Mouse (Mus musculus) cortical plate, adult 2 months (tissue): ENCODE results near the gene Bpnt1. TPM values are rescaled to one million over a fixed set of nuclear protein-coding genes. Genes with fewer than 3 reads are reported as not detected.
A peak's percentile ranks its signal among the peaks of the same experiment; 100 is the strongest.

Source experiments
- H3K27ac ChIP-seq: fragments of 200-500 bp; 2 replicates; pipeline ENCODE4 v1.5.1; 2012; ENCODE audit warnings: low read length, control low read depth, inconsistent platforms; ENCODE audit not compliant: insufficient read depth
- H3K4me1 ChIP-seq: fragments of 200-500 bp; 2 replicates; pipeline ENCODE4 v1.6.1; 2011; ENCODE audit warnings: low read length; ENCODE audit not compliant: control insufficient read depth, insufficient read depth
- H3K4me3 ChIP-seq: fragments of 200-500 bp; 2 replicates; pipeline ENCODE4 v1.5.1; 2011; ENCODE audit warnings: mild to moderate bottlenecking, low read length, control low read depth; ENCODE audit not compliant: insufficient read depth
- CTCF ChIP-seq: fragments of 200-500 bp; IDR thresholded peaks from 2 replicates; pipeline ENCODE4 v1.5.1; 2011; ENCODE audit warnings: mild to moderate bottlenecking, control low read depth, low read length; ENCODE audit not compliant: insufficient read depth; ENCODE audit errors: extremely low read depth
- POLR2A ChIP-seq: fragments of 200-500 bp; IDR thresholded peaks from 2 replicates; pipeline ENCODE4 v1.6.1; 2011; ENCODE audit warnings: mild to moderate bottlenecking, low read length, control low read depth; ENCODE audit not compliant: insufficient read depth; ENCODE audit errors: extremely low read depth
- polyA plus RNA-seq: library from polyadenylated mRNA; depleted of rRNA; stranded (reverse); fragments of >200 nt; gene quantifications from 2 replicates; pipeline ENCODE4 v1.2.3, GENCODE M21; 2012; rRNA removed

The Bpnt1 gene
- polyA plus RNA-seq = 80.6 and 84.8 TPM in 2 replicates

DNA sequence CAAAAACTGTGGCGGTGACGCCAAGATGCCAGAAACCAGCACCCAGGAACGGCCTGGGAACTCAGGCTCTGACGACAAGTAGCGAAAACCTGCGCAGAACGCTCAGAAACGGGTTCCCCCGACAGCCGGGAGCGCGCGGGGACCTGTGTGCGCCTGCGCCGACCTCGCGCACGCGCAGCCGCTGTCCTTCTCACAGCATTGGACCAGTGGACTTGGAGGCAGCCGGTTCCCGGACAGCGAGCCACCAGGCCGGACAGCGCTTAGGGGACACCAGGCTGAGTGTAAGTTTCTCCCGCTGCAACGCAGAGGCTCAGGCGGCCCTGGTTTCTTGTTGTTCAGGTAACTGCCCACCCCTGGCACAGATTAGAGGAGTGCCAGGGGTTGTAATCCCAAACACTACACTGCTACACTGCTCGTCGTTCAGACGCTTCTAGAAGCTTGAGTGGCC lies at the start of gene Bpnt1:
Bpnt1 (plus strand) TSS at position 167 of the 448 bp plus-strand sequence.
- peak; percentile 88 for TF ChIP-seq POLR2A
- no peak for TF ChIP-seq CTCF
- Histone ChIP-seq H3K4me1 (peaks cover 1% of the 10 kb centered on the region; the same call in 1 of the 2 replicates), H3K4me3 (peak within 1 kb of the TSS; percentile 65), H3K27ac (peak within 1 kb of the TSS; percentile 19)

- H3K27ac ChIP-seq = no peak overlapping the region
- no peaks in the 10 kb centered on the region for H3K4me1 ChIP-seq
Measured at GRCm38 (mm10) chr1:185282846-185283245, 49.1 kb upstream of the Bpnt1 start.

GRCm38 (mm10) chr1:185283247-185283646 lies 48.7 kb upstream of the Bpnt1 start:
- TF ChIP-seq CTCF = no peak
- no peak for TF ChIP-seq POLR2A
- Histone ChIP-seq H3K4me1 (no peaks in the 10 kb centered on the region), H3K4me3 (no peak overlapping the region), H3K27ac (no peak overlapping the region)

More at GRCm38 (mm10) chr1:185282846-185283245, 49.1 kb upstream of the Bpnt1 start:
- TF ChIP-seq POLR2A (no peak), CTCF (no peak)
- no peak overlapping the region for H3K4me3 ChIP-seq

- H3K4me3 ChIP-seq = no peak overlapping the region
- H3K4me1 ChIP-seq = no peaks in the 10 kb centered on the region
- H3K27ac ChIP-seq = no peak overlapping the region
- no peak for TF ChIP-seq CTCF
- TF ChIP-seq POLR2A = no peak
Measured at GRCm38 (mm10) chr1:185284740-185285139, 47.2 kb upstream of the Bpnt1 start.

DNA sequence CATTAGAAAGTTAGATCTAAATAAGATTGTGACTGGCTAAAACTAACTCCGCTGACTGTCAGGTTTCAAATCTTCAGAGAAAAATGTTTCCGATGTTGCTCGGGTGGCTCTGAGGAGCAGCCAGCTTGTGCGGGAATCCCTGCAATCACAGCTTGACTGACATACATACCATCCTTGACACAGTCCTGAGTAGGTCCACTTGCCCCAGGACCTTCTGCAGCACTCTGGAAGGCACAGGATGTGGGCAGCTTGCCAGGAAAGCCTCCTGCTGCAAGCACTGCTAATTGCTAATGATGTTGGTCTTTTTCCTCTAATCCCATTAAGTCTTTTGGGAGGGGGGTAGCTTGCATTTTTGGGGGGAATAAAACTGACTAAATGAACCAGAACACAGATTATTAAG lies 46.8 kb upstream of the Bpnt1 start:
- H3K4me1 ChIP-seq = no peaks in the 10 kb centered on the region
- no peak overlapping the region for H3K27ac ChIP-seq
- no peak overlapping the region for H3K4me3 ChIP-seq
- TF ChIP-seq CTCF = no peak
- TF ChIP-seq POLR2A = no peak

- H3K4me3 ChIP-seq = no peak overlapping the region
- H3K4me1 ChIP-seq = no peaks in the 10 kb centered on the region
- no peak overlapping the region for H3K27ac ChIP-seq
- TF ChIP-seq CTCF = no peak
Measured at GRCm38 (mm10) chr1:185287066-185287465, 44.9 kb upstream of the Bpnt1 start.

- no peak overlapping the region for H3K4me3 ChIP-seq
- TF ChIP-seq POLR2A (no peak), CTCF (no peak)
- no peak overlapping the region for H3K27ac ChIP-seq
- H3K4me1 ChIP-seq = no peaks in the 10 kb centered on the region
Measured at GRCm38 (mm10) chr1:185289231-185289630, 42.7 kb upstream of the Bpnt1 start.

DNA sequence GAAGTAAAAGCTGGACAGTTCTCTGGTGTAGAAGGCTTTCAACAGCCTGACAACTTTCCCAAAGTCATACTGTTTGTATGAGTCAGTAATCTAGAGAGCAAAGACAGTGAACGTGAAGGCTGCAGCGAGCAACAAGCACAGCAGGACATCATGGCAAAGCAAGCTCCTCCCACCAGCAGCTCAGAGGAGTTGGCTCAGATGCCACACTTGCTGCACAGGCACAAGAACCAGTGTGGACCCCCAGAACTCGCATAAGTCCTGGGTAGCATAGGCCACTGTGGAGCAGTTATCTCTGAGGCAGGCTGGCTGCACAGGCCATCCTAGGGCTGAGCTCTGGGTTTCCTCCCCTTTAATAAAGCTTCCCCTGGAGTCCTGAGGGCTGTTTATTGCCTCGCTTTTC lies 40.6 kb upstream of the Bpnt1 start:
- Histone ChIP-seq H3K4me1 (no peaks in the 10 kb centered on the region), H3K4me3 (no peak overlapping the region), H3K27ac (no peak overlapping the region)
- no peak for TF ChIP-seq POLR2A
- no peak for TF ChIP-seq CTCF

DNA sequence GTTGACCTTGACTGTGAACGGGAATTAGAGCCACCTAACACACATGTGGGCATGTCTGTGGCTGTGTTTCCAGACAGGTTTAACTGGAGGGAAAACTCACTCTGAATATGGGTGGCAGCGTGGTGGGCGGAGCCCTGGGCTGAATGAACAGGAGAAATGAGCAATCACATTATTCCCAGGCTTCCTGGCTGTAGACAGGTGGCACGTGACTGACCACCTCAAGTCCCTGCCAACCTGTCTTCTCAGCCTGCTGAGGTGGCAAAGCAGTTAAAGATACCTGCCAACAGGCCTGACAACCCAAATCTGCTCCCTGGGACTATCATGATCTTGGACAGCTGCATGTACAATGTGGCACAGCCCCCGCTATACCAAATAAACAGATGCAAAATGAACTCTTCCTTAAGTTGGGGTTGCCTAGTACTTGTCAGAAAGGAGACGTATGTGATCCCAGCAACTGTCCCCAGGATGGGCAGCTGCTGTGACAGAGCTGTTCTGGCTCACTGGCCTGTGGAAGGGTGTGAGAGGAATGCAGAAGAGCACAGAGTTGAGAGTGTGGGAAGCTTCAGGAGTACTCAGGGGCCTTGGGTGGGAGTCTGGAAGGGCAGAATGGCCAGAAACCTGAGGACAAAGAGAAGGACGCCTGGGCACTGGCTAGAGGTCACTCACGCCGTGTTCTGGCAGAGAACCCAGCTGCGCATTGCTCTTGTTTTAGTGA lies 39.1 kb upstream of the Bpnt1 start:
- TF ChIP-seq POLR2A (no peak), CTCF (no peak)
- no peak overlapping the region for H3K27ac ChIP-seq
- no peak overlapping the region for H3K4me3 ChIP-seq
- H3K4me1 ChIP-seq = no peaks in the 10 kb centered on the region

- Histone ChIP-seq H3K27ac (no peak overlapping the region), H3K4me1 (no peaks in the 10 kb centered on the region), H3K4me3 (no peak overlapping the region)
- TF ChIP-seq CTCF (no peak), POLR2A (no peak)
Measured at GRCm38 (mm10) chr1:185296850-185297249, 35.1 kb upstream of the Bpnt1 start.
